Mouse (Mus musculus) spleen, postnatal 14 days (tissue): Measurements from ENCODE around the gene 1700015G11Rik.

ENCODE experiments used
- DNase-seq, 2 experiments: peaks; one replicate each; pipeline ENCODE4 v3.0.0; 2021 to 2022; ENCODE audit warnings: low spot score in 2 of 2

The 1700015G11Rik gene

DNA sequence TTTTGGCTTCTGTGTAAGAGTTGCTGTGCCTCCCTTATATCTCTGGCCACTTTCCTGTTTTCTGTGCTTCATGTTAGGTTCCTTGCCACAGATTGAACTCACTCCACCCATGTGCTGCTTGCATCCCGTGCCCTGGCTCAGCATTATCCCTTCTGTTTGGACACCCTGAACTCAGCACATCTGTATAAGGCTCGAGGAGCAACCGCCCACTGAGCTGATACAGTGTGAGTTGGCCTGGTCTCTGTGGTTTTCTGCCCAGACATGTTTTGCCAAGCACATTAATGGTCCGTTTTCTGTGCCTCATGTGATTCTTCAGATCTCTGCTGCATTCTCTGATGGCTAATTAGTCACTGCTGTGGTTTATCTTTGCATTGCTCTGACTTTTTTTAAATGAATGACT lies 47.9 kb downstream of the 1700015G11Rik start:
- DNase-seq: no peak

DNA sequence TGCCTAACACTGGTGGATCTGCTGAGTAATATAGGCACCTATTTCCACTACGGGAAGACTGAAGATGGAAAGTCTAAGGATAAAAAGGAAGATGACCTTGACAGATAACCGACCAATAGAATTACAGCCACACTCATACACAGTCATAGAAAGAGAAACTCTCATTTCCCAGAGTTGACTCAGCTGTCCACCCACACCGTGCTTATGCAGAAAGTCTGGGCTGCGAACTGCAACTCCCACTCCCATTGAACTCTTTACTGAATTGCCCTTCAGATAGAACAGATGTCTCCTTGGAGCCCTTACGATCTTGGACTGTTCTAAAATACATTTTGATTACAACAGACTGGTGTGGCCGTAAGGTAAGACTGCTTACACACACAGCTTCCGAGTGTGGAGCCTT lies 50.8 kb downstream of the 1700015G11Rik start:
- no peak for DNase-seq

DNA sequence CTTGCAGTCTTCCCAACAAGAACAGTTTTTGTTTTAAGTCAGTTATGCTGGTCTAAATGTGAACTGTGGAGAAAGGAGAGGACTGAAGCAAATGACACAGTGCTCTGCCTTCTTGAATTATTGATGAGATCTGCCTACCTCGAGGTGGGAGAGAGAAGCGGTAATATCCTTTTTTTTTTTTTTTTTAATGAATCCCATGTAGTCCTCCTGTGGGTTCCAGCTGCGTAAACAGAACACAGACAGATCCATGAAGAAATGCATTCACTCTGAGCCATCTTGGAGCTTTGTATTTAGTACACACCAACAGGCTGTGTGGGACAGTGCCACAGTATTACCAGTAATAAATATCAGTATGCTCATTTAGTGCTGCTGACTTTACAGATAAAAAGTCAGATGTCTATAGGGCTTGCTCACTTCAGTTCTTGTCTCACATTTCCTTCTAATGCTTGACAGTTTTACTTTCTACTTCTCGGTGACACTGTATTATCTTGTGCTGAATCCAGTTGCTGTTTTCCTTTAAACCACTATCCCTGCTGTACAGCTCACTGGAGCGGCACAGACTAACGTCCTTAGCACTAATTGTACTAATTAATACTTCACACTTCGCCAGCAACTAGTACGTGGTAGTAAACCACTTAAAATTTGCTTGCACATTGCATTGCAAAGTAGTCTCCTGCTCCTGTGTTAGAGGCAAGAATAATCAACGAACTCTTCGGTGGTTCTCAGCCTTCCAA lies 53.1 kb downstream of the 1700015G11Rik start:
- DNase-seq: no peak
